Mouse (Mus musculus) A20 (cell line): ENCODE data around the gene Obox8.

ENCODE experiments used
- DNase-seq: peaks from one replicate; pipeline ENCODE4 v3.0.0-alpha.2; 2011; ENCODE audit warnings: low read depth, low spot score

Gene Obox8

DNA sequence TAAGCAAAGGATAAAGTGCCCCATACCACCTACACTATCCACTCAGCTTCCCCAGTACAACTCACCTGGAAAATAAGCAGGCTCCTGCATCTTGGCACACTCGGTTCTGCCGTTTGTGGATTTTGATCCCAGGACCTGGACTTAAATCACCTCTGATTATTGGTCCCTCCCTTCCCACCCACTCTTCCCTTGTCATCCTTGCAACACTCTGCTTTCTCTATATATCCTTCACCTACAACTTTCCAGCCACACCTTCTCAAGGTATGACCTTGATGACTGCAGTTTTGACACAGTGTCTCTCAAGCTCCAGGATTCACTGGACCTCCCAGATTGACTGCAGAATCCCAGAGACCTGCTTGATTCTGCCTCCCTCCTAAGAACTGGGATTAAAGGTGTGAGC is at the start of gene Obox8:
Gene Obox8 (minus strand): TSS at position 101 of the 400 bp plus-strand sequence.
- DNase-seq, result no peak

DNA sequence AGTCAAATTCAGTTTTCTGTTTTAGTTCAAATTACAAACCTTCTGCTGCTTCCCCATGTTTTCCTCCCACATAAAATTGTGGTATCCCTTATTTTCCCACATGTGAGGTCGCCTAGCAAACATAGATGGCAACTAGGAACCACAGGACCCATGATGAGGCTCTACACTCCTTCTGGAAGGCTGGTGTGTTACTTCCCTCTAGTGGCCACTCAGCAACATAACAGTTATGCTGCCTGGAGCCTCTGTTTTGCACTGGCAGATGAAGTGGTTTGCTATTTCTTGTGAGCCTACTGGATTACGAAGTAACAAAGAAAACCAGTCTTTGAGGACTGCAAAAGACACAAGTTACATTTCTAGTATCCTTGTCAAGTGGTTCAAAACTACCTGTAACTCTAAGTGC is 16.1 kb downstream of the Obox8 start:
- peak; percentile 12 for DNase-seq

DNA sequence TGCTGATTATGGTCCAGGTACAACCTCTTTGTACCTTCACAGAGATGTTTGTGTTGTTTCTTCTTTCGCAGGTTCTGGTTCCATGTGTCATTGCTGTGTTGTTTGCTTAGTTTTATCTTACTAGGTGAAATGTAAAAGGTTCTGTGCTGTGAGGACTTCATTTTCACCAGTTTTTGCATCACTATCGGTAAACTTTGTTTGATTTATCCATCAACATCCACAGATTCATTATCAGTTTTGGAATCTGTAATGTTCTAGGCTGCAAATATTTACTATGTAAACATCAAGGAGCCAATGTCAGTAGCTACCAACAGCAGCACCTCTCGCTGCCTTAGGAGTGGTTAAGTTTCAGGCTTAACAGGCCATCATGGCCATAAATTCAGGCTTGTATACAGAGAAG is 24.7 kb downstream of the Obox8 start:
- no peak for DNase-seq

DNA sequence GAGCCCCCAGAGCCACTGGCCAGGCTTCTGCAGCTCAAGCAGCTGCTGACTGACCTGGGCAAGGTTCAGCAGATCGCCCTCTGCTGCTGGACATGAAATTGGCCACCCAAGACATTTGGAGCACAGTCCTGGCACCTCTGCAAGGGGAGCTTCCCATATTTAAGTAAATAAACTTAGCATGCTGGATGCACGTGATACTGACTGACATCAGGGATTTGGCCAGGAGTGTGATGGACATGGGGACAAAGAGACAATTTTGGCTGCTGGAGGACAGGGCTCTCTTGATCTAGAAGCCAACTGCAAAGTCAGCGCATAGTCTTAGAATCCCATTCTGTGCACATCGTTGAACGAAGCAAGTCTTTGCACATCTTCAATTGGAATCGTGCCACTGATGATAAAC is 25.8 kb downstream of the Obox8 start:
- no peak for DNase-seq
